Mouse (Mus musculus) layer of hippocampus, adult 2 months (tissue): Measurements from ENCODE around the gene Nmb. TPM values are rescaled to one million over a fixed set of nuclear protein-coding genes. Genes with fewer than 3 reads are reported as not detected.

Source experiments
- DNase-seq, 2 experiments: peaks; one replicate each; pipeline ENCODE4 v3.0.0; 2022; ENCODE audit warnings: low spot score in 2 of 2
- H3K27ac ChIP-seq: fragments of 200-600 bp; 2 replicates; pipeline ENCODE4 v1.8.1; 2022
- H3K4me3 ChIP-seq: fragments of 200-600 bp; 2 replicates; pipeline ENCODE4 v1.8.1; 2022; ENCODE audit warnings: mild to moderate bottlenecking
- CTCF ChIP-seq: fragments of 200-600 bp; conservative IDR thresholded peaks from 2 replicates; pipeline ENCODE4 v1.8.1; 2022; ENCODE audit warnings: antibody characterized with exemption, mild to moderate bottlenecking, moderate library complexity
- total RNA-seq, 2 experiments: library from RNA; stranded (reverse); gene quantifications; 2 replicates each; pipeline ENCODE4 v1.2.3; 2021

Nmb gene
- total RNA-seq, 2 experiments from 2014 or later, result 10.7 to 13.7 TPM

DNA sequence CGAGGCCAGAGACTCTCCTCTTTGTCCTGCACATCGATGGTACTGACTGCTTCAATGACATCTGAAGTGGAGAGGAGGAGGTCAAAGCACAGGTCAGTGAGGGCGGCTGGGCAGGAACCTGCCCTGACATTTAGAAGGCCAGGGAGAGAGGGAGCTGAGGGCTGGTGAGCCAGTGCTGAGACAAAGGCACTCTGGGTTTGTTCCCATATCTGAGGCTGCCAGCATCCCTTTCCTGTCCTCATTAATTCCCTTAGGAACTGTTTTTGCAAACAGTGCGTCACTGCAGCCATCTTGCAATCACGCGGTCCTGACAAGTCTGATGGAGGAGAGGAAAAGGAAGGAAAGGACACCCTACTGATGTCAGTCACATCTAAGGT, 11.1 kb downstream of the Nmb start:
- Histone ChIP-seq H3K27ac (peak overlapping the region; percentile 73), H3K4me3 (no peak overlapping the region)
- DNase-seq, result no peak
- no peak for TF ChIP-seq CTCF

GRCm38 (mm10) chr7:80893086-80893752, 11.7 kb downstream of the Nmb start:
- TF ChIP-seq CTCF, result no peak
- Histone ChIP-seq H3K27ac (peak overlapping the region; percentile 73), H3K4me3 (no peak overlapping the region)
- no peak for DNase-seq

DNA sequence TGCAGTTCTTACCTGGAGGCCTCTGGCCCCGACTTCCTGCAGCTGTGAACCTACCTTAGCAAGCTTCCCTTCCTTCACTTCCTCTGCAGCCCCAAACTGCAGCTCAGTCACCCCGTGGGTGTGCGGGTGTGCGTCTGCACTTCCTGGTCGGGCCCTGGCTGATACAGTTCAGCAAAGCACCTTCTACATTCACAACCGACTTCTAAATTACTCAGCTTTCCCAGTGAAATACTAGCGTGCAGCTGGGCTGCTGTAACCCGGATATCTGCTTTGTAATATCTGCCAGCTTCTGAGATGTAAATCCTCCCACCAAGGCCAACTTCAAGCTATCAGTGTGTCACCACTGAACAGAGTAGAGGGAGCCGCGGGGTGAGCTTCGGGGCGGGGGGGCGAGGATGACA, 15.0 kb downstream of the Nmb start:
- DNase-seq, result no peak
- Histone ChIP-seq H3K4me3 (no peak overlapping the region), H3K27ac (peak overlapping the region; percentile 81)
- TF ChIP-seq CTCF, result no peak

DNA sequence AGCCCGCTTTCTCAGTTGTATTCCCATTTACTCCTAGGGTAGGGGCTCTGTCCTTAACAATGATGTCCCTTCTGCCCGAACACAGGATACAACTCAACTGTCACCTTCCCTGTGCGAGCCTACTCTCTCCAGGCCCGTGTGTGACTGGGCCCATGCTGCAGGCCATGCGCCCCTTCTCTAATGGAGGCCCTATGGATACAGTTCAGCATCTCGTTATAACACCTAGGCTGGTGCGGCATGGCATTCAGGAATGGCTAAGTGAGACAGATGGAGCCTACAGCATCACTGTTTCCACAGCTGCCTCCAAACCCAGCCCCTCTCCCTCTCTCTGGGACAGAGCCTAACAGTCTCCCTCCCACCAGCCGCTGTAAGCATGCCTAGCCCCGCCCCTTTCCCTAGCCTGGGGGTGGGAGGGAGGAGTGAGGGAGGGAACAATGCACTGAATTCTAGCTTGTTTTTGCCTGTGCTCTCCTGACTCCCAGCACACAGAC, 15.8 kb downstream of the Nmb start:
- DNase-seq, result peak; percentile 61 to 65
- TF ChIP-seq CTCF, result no peak
- Histone ChIP-seq H3K27ac (peak overlapping the region; percentile 81), H3K4me3 (no peak overlapping the region)

- Histone ChIP-seq H3K4me3 (no peak overlapping the region), H3K27ac (peak overlapping the region; percentile 81)
- DNase-seq, result no peak
- no peak for TF ChIP-seq CTCF
Measured at GRCm38 (mm10) chr7:80888595-80888994, 16.3 kb downstream of the Nmb start.

DNA sequence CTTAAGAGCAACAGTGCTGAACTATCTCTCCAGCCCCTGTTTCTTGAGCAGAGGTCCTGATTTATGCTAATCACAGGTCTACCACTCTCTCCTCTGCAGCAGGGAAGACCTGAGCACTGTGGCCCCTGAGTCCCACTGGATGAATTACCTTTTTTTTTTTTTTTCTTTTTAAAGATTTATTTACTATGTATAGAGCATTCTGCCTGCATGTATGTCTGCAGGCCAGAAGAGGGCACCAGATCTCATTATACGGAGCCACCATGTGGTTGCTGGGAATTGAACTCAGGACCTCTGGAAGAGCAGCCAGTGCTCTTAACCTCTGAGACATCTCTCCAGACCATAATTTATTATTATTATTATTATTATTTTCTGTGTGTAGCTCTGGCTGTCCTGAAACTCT, 19.2 kb downstream of the Nmb start:
- H3K4me3 ChIP-seq, result no peak overlapping the region
- DNase-seq, result no peak
- H3K27ac ChIP-seq, result no peak overlapping the region
- peak; percentile 76 for TF ChIP-seq CTCF

DNA sequence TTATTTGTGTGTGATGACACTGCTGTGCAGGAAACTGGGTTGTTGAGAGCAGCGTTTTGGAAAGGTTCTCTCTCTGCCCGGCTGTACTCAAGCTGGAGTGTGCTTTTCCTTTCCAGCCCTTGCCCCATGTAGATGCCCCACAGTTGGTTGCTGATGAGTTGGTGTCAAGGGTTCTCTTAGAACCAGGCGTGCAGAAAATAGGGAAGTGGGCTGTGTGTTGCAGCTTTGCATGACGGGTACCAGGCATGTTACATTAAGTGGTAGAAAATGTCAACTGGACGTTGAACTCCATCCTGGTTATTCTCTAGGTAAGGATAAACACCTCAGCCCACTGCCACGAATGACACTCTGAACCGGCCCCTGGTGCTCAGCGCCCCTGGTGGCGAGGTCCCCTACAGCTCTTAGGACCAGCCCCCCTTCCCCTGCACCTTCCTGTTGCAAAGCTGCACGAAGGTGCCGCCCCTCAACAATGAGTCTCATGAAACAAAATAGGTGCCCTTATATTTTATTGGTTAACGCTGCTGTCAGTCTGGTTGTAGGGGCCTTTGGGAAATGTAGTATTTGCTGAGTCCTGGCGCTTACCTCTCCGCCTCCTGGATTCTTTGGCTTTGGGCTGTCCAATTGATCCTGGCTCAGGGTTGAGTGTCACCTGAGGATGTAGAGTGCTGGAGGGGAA, 21.9 kb downstream of the Nmb start:
- TF ChIP-seq CTCF, result peak; percentile 78
- Histone ChIP-seq H3K27ac (peak overlapping the region; percentile 33; the same call in 1 of the 2 replicates), H3K4me3 (peak overlapping the region; percentile 43)
- peak; percentile 68 to 88 for DNase-seq

DNA sequence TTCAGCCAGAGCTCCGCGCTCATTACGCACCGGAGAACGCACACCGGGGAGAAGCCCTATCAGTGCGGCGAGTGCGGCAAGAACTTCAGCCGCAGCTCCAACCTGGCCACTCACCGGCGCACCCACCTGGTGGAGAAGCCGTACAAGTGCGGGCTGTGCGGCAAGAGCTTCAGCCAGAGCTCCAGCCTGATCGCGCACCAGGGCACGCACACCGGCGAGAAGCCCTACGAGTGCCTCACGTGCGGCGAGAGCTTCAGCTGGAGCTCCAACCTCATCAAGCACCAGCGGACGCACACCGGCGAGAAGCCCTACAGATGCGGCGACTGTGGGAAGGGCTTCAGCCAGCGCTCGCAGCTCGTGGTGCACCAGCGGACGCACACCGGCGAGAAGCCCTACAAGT, 29.1 kb downstream of the Nmb start:
- no peak overlapping the region for H3K27ac ChIP-seq
- H3K4me3 ChIP-seq, result no peak overlapping the region
- TF ChIP-seq CTCF, result 0 out of 2 replicates have a peak, but pooled peaks have one; percentile 10
- DNase-seq, result no peak

GRCm38 (mm10) chr7:80873631-80874030, 31.2 kb downstream of the Nmb start:
- TF ChIP-seq CTCF, result peak; percentile 46

DNA sequence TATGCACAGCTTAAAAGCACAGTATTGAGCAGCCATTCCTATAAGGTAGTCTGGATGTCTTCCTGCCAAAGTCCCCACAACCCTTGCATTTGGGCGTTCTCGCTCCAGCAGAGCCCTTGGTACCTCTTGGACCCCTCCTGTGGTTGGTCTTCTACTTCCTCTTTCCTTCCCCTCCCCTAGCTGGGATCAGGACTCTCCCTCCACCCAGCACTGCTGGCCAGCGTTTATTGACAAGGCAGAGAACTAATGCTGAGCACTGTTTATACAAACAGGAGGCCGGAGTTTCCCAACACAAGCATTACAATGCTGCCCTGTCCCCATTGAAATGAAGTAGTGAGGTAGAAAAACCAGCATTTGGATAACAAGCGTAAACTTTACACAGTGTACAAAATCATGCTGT, 31.8 kb downstream of the Nmb start:
- no peak for DNase-seq
- no peak for TF ChIP-seq CTCF
- H3K27ac ChIP-seq, result no peak overlapping the region
- no peak overlapping the region for H3K4me3 ChIP-seq

More at GRCm38 (mm10) chr7:80873631-80874030, 31.2 kb downstream of the Nmb start:
- H3K4me3 ChIP-seq, result no peak overlapping the region
- no peak overlapping the region for H3K27ac ChIP-seq
- DNase-seq, result no peak

DNA sequence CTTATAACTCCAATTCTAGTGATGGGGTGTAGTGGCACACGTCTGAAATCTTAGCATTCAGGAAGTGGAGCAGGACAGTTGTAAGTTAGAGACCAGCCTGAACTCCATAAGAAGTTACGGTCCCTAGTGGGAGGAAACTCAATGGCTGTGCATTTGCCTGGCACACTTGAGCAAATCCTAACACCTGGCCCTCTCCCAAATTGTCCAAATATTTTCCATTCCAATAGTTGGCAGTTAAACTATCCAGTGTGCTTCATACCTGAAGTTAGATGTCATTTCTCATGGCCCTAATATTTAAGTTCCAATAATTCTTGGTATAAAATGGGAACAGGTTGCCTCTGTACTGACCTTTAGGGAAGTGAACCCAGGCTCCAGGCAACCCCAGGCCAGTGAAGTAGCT, 36.2 kb downstream of the Nmb start:
- TF ChIP-seq CTCF, result no peak
- DNase-seq, result no peak
- Histone ChIP-seq H3K4me3 (no peak overlapping the region), H3K27ac (no peak overlapping the region)

DNA sequence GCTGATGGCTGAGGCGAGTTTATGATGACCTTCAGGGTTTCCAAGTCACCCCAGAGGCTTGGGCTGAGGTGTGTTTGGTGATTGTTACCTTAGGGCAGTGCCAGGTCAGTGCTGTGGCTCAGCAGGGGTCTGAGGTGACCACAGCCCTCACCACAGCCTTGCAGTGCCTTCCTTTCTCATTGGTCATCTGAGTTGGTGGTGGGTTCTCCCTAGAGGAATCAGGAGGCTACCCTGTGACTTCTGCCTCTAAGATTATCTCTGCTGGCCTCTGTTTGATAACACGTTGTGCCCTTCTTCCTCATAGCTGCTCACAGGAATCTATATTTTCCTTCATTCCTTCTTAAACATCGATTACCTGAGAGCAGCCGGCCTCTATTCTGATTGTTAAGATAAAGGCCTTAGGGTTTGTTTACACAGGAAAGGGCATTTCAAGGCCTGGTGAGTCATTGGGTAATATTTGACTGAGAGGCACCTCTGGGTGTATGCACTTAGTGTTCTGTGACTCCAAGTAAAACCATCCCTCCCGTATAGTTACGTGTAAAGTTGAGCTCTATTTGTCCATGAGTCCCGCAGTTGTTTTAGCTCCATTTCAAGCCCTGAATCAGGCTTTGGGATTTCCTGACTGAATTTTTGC, 38.2 kb downstream of the Nmb start:
- H3K27ac ChIP-seq, result no peak overlapping the region
- TF ChIP-seq CTCF, result no peak
- no peak for DNase-seq
- no peak overlapping the region for H3K4me3 ChIP-seq

DNA sequence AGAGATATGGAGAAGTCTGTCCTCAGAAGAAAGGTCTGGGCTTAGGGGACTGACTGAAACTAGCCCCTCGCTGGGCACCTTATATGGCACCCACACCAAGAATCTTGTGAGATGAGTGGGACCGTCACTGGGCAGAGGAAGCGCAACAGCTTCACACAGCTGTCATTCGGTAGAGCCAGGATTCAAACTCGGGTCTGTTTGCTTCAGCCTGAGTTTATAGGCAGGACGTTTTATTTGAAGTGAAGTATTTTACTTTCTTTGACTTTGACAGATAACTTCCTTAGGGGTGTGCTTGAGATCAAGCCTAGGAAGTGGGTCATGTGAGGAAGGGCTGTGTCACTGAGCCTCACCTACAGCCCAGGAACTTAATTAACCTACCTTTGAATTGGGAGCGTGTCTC, 39.4 kb downstream of the Nmb start:
- no peak for DNase-seq
- no peak for TF ChIP-seq CTCF
- Histone ChIP-seq H3K4me3 (no peak overlapping the region), H3K27ac (no peak overlapping the region)
